Mouse (Mus musculus) gastrocnemius, adult 2 months (tissue): ENCODE results near the gene Fthl17c. TPM values are rescaled to one million over a fixed set of nuclear protein-coding genes. Genes with fewer than 3 reads are reported as not detected.
"Not testable (repeated sequence)": the region's sequence is repeated elsewhere in the genome, so short reads cannot be mapped to it uniquely, and the experiment has no call there.

Source experiments
- DNase-seq: peaks from one replicate; pipeline ENCODE4 v3.0.0; 2022
- H3K27ac ChIP-seq: fragments of 200-600 bp; 2 replicates; pipeline ENCODE4 v1.8.1; 2022; ENCODE audit warnings: mild to moderate bottlenecking
- H3K4me3 ChIP-seq: fragments of 200-600 bp; 2 replicates; pipeline ENCODE4 v1.8.1; 2022; ENCODE audit warnings: mild to moderate bottlenecking, moderate library complexity
- CTCF ChIP-seq: fragments of 200-600 bp; IDR thresholded peaks from 2 replicates; pipeline ENCODE4 v1.8.1; 2022; ENCODE audit warnings: antibody characterized with exemption, mild to moderate bottlenecking, moderate library complexity
- intact Hi-C: fragments of 180-260 bp; cut with DNase I; formaldehyde crosslinking; loops from one replicate; pipeline ENCODE4 v1.15.1; 2025
- long read RNA-seq, 2 experiments: library from polyadenylated mRNA; stranded (forward); transcript quantifications; one replicate each; pipeline ENCODE4 v2.0.0; 2021
- total RNA-seq, 2 experiments: library from RNA; stranded (reverse); gene quantifications; 2 replicates each; pipeline ENCODE4 v1.2.3; 2021

Gene Fthl17c
- not detected for total RNA-seq
- long read RNA-seq, experiment 1 = 0 reads
- long read RNA-seq, experiment 2 = 0 reads

DNA sequence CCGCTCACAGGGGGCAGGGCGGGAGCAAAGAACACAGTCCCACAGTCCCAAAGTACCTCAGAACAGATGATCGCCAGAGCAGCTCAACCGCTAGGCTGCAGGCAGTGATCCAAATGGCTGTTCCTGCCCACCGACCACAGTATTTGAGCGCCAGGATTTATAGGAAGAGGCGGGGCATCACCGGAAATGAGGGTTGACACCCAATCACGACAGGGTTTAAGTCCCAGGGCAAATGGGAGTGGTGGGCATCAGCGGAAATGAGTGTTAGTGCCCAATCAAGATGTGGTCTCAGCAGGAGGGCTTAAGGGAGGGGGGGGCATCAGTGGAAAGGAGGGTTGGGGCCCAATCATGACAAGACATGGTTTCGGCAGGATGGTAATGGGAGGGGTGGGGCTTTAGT, at the start of gene Fthl17c:
Gene Fthl17c (minus strand): TSS at position 101 of the 400 bp plus-strand sequence.
- DNase-seq, H3K27ac ChIP-seq, H3K4me3 ChIP-seq, intact Hi-C loops: not testable (repeated sequence)

DNA sequence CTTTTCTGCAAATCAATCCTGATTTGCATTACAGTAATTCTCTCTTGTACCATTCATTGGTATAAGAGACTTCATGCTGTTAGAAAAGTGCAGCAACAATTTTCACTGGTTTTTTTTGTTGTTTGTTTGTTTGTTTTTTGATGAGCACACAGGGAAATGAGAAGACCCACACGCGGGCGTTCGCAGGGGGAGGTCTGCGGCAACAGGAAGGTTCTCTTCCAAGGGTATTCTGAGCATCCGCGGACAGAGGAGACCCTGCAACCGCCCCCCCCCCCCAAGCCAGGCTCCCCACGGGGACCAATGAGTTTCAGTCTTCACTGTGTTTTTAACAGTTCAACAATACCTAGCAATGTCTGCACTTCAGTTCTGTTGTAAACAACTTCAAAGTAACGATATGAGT, 43.1 kb upstream of the Fthl17c start:
- no peak for TF ChIP-seq CTCF
- Histone ChIP-seq H3K4me3 (no peak overlapping the region), H3K27ac (no peak overlapping the region)
- DNase-seq = no peak
- intact Hi-C loops = no loop called here

DNA sequence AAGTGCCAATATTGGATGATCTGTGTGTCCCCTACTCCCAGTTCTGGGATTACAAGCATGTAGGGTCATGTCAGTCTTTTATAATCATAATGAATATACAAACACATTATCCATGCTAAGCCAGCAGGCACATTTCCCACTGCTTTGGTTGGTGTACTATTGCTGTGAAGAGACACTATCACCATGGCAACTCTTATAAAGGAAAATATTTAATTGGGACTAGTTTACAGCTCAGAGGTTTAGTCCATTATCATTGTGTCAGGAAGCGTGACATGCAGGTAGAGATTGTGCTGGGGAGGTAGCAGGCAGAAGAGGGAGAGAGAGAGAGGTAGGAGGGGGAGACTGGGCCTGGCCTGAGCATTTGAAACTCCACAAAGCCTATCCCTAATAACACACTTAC, 39.7 kb upstream of the Fthl17c start:
- no peak for DNase-seq
- no peak overlapping the region for H3K4me3 ChIP-seq
- no peak overlapping the region for H3K27ac ChIP-seq
- TF ChIP-seq CTCF = no peak
- intact Hi-C loops = no loop called here

DNA sequence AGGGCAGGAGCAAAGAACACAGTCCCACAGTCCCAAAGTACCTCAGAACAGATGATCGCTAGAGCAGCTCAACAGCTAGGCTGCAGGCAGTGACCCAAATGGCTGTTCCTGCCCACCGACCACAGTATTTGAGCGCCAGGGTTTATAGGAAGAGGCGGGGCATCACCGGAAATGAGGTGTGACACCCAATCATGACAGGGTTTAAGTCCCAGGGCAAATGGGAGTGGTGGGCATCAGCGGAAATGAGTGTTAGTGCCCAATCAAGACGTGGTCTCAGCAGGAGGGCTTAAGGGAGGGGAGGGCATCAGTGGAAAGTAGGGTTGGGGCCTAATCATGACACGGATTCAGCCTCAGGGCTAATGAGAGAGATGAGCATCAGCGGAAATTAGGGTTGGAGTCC, 10.3 kb upstream of the Fthl17c start, which contains the start of gene Fthl17d:
Gene Fthl17d (minus strand): TSS at position 101 of the 400 bp plus-strand sequence.
- DNase-seq, intact Hi-C loops, H3K27ac ChIP-seq, H3K4me3 ChIP-seq: not testable (repeated sequence)

DNA sequence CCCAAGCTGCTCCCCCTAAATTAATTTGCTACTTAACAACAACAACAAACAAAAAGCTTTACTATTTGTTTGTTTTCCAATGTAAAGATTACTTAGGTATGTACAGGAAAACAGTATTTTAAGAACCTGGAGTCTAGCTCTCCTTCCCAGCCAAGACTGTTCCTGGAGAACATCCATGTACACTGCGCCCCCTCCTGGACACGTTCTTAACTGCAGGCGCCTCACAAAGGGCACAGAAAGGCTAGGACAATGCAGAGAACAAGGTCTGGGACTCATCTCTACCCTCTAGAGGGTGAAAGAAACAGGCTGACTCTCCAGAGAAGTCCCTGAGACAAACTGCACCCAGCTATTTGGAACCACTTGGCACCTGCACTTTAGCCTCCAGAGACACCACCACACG, 11.7 kb downstream of the Fthl17c start:
- H3K4me3 ChIP-seq, intact Hi-C loops, H3K27ac ChIP-seq: not testable (repeated sequence)
- peak; percentile 16 for DNase-seq
- TF ChIP-seq CTCF = peak; percentile 20; the same call in 1 of the 2 replicates

DNA sequence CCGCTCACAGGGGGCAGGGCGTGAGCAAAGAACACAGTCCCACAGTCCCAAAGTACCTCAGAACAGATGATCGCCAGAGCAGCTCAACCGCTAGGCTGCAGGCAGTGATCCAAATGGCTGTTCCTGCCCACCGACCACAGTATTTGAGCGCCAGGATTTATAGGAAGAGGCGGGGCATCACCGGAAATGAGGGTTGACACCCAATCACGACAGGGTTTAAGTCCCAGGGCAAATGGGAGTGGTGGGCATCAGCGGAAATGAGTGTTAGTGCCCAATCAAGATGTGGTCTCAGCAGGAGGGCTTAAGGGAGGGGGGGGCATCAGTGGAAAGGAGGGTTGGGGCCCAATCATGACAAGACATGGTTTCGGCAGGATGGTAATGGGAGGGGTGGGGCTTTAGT, 13.5 kb downstream of the Fthl17c start, which contains the start of gene Fthl17b:
Gene Fthl17b (minus strand): TSS at position 101 of the 400 bp plus-strand sequence.
- H3K4me3 ChIP-seq, H3K27ac ChIP-seq, intact Hi-C loops, DNase-seq: not testable (repeated sequence)

DNA sequence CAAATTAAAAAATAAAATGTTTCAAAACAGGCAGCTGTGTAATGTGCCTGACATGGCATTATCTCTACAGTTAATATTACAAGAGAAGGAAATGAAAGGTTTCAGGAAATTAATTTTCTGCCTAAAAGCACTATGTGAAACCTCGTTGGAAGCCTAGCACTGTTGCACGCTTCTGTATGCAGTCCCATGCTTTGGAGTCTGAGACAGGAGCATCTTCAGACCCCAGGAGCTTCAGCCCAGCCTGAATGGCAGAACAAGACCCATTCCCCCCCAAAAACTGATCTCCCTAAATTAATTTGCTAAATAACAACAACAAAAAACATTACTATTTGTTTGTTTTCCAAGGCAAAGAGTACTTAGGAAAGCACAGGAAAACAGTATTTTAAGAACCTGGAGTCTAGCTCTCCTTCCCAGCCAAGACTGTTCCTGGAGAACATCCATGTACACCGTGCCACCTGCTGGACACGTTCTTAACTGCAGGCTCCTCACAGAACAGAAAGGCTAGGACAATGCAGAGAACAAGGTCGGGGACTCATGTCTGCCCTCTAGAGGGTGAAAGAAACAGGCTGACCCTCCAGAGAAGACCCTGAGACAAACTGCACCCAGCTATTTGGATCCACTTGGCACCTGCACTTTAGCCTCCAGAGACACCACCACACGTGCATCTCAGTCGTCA, 28.1 kb downstream of the Fthl17c start:
- peak; percentile 71 for TF ChIP-seq CTCF
- intact Hi-C loops, H3K27ac ChIP-seq, H3K4me3 ChIP-seq: not testable (repeated sequence)
- peak; percentile 67 for DNase-seq

DNA sequence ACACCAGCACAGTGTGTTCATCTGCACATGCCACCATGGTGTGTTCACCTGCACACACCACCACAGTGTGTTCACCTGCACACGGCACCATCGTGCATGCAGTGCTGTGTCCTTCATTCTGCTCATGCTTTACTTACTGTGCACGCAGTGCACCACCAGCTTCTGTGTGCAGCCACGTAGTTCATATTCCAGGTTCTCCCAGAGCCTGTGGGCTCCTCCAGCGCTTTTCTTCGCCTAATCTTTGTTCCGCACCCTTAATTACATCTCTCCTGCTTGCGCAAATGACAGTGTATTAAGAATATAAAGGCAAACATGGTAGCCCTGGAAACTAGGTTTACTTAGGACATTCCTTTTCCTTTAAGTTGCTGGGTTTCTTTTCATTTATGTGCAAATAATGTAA, 32.3 kb downstream of the Fthl17c start:
- no peak overlapping the region for H3K4me3 ChIP-seq
- DNase-seq = no peak
- no peak overlapping the region for H3K27ac ChIP-seq
- intact Hi-C loops = no loop called here
- TF ChIP-seq CTCF = no peak

DNA sequence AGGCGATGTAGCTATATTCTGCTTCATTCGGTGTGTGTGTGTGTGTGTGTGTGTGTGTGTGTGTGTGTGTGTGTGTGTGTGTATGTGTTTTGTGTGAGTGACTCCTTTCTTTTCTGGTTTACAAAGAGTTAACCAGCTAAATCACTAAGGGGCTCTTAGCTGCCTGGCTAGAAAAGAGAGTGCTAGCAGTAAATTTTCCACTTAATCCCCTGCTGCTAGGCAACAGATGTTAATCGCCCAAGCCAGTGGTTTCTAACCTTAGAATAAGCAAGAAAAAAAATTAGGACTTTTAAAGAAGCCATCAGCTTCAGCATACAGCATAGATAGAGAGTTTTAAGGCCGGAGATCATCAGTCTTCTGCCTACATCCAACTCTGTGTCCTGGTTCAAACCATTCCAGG, 49.1 kb downstream of the Fthl17c start:
- TF ChIP-seq CTCF = no peak
- Histone ChIP-seq H3K4me3 (no peak overlapping the region), H3K27ac (no peak overlapping the region)
- DNase-seq = no peak
- intact Hi-C loops = no loop called here

Other genes with a start within 250 kb of the Fthl17c start
- not detected for gene Ssx9, start 228.1 kb downstream of the Fthl17c start, total RNA-seq
- gene Ssxb5, start 172.9 kb downstream of the Fthl17c start, total RNA-seq = not detected
- gene Gm6592, start 132.6 kb downstream of the Fthl17c start, total RNA-seq = not detected
- not detected for gene Gm5751, start 102.3 kb downstream of the Fthl17c start, total RNA-seq
- gene B630019K06Rik, start 84.2 kb downstream of the Fthl17c start, total RNA-seq = under 1 TPM; 0.15 to 0.47 TPM
- not detected for gene Fthl17b, start 13.6 kb downstream of the Fthl17c start, total RNA-seq
- not detected for gene Fthl17d, start 10.2 kb upstream of the Fthl17c start, total RNA-seq
- not detected for gene Fthl17e, start 56.9 kb upstream of the Fthl17c start, total RNA-seq
- gene Fthl17f, start 86.5 kb upstream of the Fthl17c start, total RNA-seq = not detected
- not detected for gene 4930402K13Rik, start 128.0 kb upstream of the Fthl17c start, total RNA-seq
- gene Lancl3, start 223.3 kb upstream of the Fthl17c start, total RNA-seq = under 1 TPM; 0.13 to 0.73 TPM